Mouse (Mus musculus): ENCODE data around the gene Mpzl1. TPM values are rescaled to one million over a fixed set of nuclear protein-coding genes. Genes with fewer than 3 reads are reported as not detected.

Gene Mpzl1
- polyA plus RNA-seq, 1 experiment from 2014 or later, result 71.4 TPM

DNA sequence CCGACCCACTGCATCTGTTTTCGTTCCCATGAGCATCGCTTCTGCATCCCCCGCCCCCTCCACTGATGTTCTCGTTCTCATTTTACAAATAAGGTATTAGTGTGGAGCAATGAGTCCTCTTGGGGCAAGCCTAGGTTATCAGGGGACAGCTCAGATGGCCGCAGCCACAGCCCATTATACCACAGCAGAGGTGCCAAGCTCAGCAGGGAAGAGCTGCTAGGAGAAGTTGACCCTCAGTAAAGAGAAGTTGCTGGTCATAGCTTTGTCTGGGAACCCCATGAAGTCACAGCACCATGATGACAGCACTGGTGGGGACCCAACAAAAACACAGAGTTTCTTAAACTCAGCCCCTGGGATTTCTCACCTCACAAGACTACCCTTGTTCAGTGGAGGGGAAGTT, 27.4 kb upstream of the Mpzl1 start:
- ATAC-seq (ENCODE audit: low FRiP score, low TSS enrichment), result no peak
- H3K4me3 ChIP-seq (ENCODE audit: low read depth, low read length), result no peak overlapping the region

GRCm38 (mm10) chr1:165661191-165661590, 26.9 kb upstream of the Mpzl1 start:
- Histone ChIP-seq H3K9ac (ENCODE audit: low read length) (no peak overlapping the region), H3K36me3 (ENCODE audit: control insufficient read depth, insufficient read depth, low read length) (no peaks in the 10 kb centered on the region), H3K27ac (replicated peaks) (no peak overlapping the region), H3K27me3 (ENCODE audit: control insufficient read depth, insufficient read depth, low read length) (no peaks in the 10 kb centered on the region), H3K4me1 (replicated peaks; ENCODE audit: control insufficient read depth, insufficient read depth) (no peaks in the 10 kb centered on the region), H3K4me2 (replicated peaks; ENCODE audit: low read depth) (no peak overlapping the region), H3K4me3 (ENCODE audit: low read depth, low read length) (no peak overlapping the region), H3K9me3 (ENCODE audit: control insufficient read depth, low read length) (no peaks in the 10 kb centered on the region)
- DNase-seq (ENCODE audit: low spot score) (no peak), ATAC-seq (ENCODE audit: low FRiP score, low TSS enrichment) (no peak)
- WGBS, result 56% methylated on average over 3 of the region's 3 CpGs
- TF ChIP-seq EP300 (optimal IDR thresholded peaks at IDR 0.05) (no peak), CTCF (IDR thresholded peaks at IDR 0.05; ENCODE audit: low read depth) (no peak)

More for the DNA sequence above, 27.4 kb upstream of the Mpzl1 start:
- WGBS, result 79% methylated on average over 6 of the region's 6 CpGs
- H3K9ac ChIP-seq (ENCODE audit: low read length), result no peak overlapping the region
- H3K27me3 ChIP-seq (ENCODE audit: control insufficient read depth, insufficient read depth, low read length), result no peaks in the 10 kb centered on the region
- no peak for DNase-seq (ENCODE audit: low spot score)
- H3K4me1 ChIP-seq (replicated peaks; ENCODE audit: control insufficient read depth, insufficient read depth), result no peaks in the 10 kb centered on the region
- TF ChIP-seq CTCF (IDR thresholded peaks at IDR 0.05; ENCODE audit: low read depth) (no peak), EP300 (optimal IDR thresholded peaks at IDR 0.05) (no peak)
- H3K9me3 ChIP-seq (ENCODE audit: control insufficient read depth, low read length), result no peaks in the 10 kb centered on the region
- H3K27ac ChIP-seq (replicated peaks), result no peak overlapping the region
- no peaks in the 10 kb centered on the region for H3K36me3 ChIP-seq (ENCODE audit: control insufficient read depth, insufficient read depth, low read length)
- H3K4me2 ChIP-seq (replicated peaks; ENCODE audit: low read depth), result no peak overlapping the region

- ATAC-seq (ENCODE audit: low FRiP score, low TSS enrichment) (no peak), DNase-seq (ENCODE audit: low spot score) (peak; percentile 49)
- no peak overlapping the region for H3K4me3 ChIP-seq (ENCODE audit: low read depth, low read length)
- WGBS, result 20% methylated on average over 4 of the region's 4 CpGs
- H3K9me3 ChIP-seq (ENCODE audit: control insufficient read depth, low read length), result no peaks in the 10 kb centered on the region
- H3K27ac ChIP-seq (replicated peaks), result no peak overlapping the region
- no peak overlapping the region for H3K4me2 ChIP-seq (replicated peaks; ENCODE audit: low read depth)
- no peaks in the 10 kb centered on the region; the same call in 1 of the 2 replicates for H3K36me3 ChIP-seq (ENCODE audit: control insufficient read depth, insufficient read depth, low read length)
- no peak for TF ChIP-seq EP300 (optimal IDR thresholded peaks at IDR 0.05)
- TF ChIP-seq CTCF (IDR thresholded peaks at IDR 0.05; ENCODE audit: low read depth), result peak; percentile 83
- no peak overlapping the region for H3K9ac ChIP-seq (ENCODE audit: low read length)
- no peaks in the 10 kb centered on the region for H3K4me1 ChIP-seq (replicated peaks; ENCODE audit: control insufficient read depth, insufficient read depth)
- no peaks in the 10 kb centered on the region for H3K27me3 ChIP-seq (ENCODE audit: control insufficient read depth, insufficient read depth, low read length)
Measured at GRCm38 (mm10) chr1:165660774-165661173, 26.4 kb upstream of the Mpzl1 start.

GRCm38 (mm10) chr1:165658602-165659001, 24.3 kb upstream of the Mpzl1 start:
- Histone ChIP-seq H3K9me3 (ENCODE audit: control insufficient read depth, low read length) (no peaks in the 10 kb centered on the region), H3K27ac (replicated peaks) (no peak overlapping the region), H3K27me3 (ENCODE audit: control insufficient read depth, insufficient read depth, low read length) (no peaks in the 10 kb centered on the region), H3K9ac (ENCODE audit: low read length) (no peak overlapping the region), H3K36me3 (ENCODE audit: control insufficient read depth, insufficient read depth, low read length) (peaks cover 4% of the 10 kb centered on the region; the same call in 1 of the 2 replicates), H3K4me3 (ENCODE audit: low read depth, low read length) (no peak overlapping the region), H3K4me1 (replicated peaks; ENCODE audit: control insufficient read depth, insufficient read depth) (no peaks in the 10 kb centered on the region), H3K4me2 (replicated peaks; ENCODE audit: low read depth) (no peak overlapping the region)
- peak; percentile 68; the same call in 1 of the 2 replicates for ATAC-seq (ENCODE audit: low FRiP score, low TSS enrichment)
- WGBS, result 36% methylated on average over 5 of the region's 5 CpGs
- TF ChIP-seq CTCF (IDR thresholded peaks at IDR 0.05; ENCODE audit: low read depth), result peak; percentile 91
- TF ChIP-seq EP300 (optimal IDR thresholded peaks at IDR 0.05), result no peak
- peak; percentile 76 for DNase-seq (ENCODE audit: low spot score)

GRCm38 (mm10) chr1:165655482-165655881, 21.1 kb upstream of the Mpzl1 start:
- TF ChIP-seq CTCF (IDR thresholded peaks at IDR 0.05; ENCODE audit: low read depth), result no peak
- TF ChIP-seq EP300 (optimal IDR thresholded peaks at IDR 0.05), result no peak
- Histone ChIP-seq H3K9me3 (ENCODE audit: control insufficient read depth, low read length) (no peaks in the 10 kb centered on the region), H3K4me2 (replicated peaks; ENCODE audit: low read depth) (no peak overlapping the region), H3K4me3 (ENCODE audit: low read depth, low read length) (no peak overlapping the region), H3K4me1 (replicated peaks; ENCODE audit: control insufficient read depth, insufficient read depth) (no peaks in the 10 kb centered on the region), H3K27ac (replicated peaks) (no peak overlapping the region), H3K9ac (ENCODE audit: low read length) (no peak overlapping the region), H3K27me3 (ENCODE audit: control insufficient read depth, insufficient read depth, low read length) (no peaks in the 10 kb centered on the region), H3K36me3 (ENCODE audit: control insufficient read depth, insufficient read depth, low read length) (peaks cover 4% of the 10 kb centered on the region; the same call in 1 of the 2 replicates)
- DNase-seq (ENCODE audit: low spot score), result no peak
- ATAC-seq (ENCODE audit: low FRiP score, low TSS enrichment), result no peak
- 56% methylated on average over 14 of the region's 14 CpGs for WGBS

GRCm38 (mm10) chr1:165655022-165655421, 20.7 kb upstream of the Mpzl1 start:
- no peak for ATAC-seq (ENCODE audit: low FRiP score, low TSS enrichment)
- TF ChIP-seq CTCF (IDR thresholded peaks at IDR 0.05; ENCODE audit: low read depth) (peak; percentile 44), EP300 (optimal IDR thresholded peaks at IDR 0.05) (no peak)
- no peak for DNase-seq (ENCODE audit: low spot score)
- Histone ChIP-seq H3K27me3 (ENCODE audit: control insufficient read depth, insufficient read depth, low read length) (no peaks in the 10 kb centered on the region), H3K9me3 (ENCODE audit: control insufficient read depth, low read length) (no peaks in the 10 kb centered on the region), H3K4me1 (replicated peaks; ENCODE audit: control insufficient read depth, insufficient read depth) (no peaks in the 10 kb centered on the region), H3K36me3 (ENCODE audit: control insufficient read depth, insufficient read depth, low read length) (peaks cover 4% of the 10 kb centered on the region; the same call in 1 of the 2 replicates), H3K4me2 (replicated peaks; ENCODE audit: low read depth) (no peak overlapping the region), H3K9ac (ENCODE audit: low read length) (no peak overlapping the region), H3K27ac (replicated peaks) (no peak overlapping the region), H3K4me3 (ENCODE audit: low read depth, low read length) (no peak overlapping the region)
- whole genome bisulfite sequencing, result 69% methylated on average over 6 of the region's 6 CpGs

Data from stomach, postnatal 0 days (tissue).